Mouse (Mus musculus): ENCODE data around the gene 6030452D12Rik.

DNA sequence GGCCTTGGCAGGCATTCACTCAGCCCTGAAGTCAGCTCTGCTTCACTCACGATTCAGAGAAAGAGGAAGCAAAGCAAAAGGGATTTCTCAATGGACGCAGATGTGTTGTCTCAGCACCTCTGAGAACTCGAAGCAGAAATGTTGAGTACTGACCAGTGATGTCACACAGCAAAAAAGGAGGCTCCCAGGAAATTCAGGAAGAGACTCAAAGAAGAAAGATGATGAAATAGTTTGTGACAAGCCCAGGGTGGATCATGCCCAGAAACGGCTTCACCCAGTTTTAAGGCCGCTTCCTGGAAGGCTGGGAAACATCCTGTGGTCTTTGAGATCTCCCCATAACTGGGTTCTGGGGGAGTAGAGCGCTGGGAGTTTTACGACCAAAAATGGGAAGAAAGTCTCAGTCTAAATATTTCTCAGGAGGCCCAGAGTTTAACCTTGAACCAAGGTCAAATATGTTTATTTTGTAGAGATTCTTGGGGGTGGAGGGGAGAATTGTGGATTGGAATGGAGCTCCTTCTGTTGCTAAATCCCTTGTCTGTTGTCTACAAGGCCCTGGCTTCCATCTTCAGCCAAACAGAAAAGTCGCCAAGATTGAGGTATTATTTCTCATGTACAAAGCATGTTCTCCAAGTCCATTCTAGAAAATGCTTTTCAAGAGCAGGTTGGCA is at the start of gene 6030452D12Rik:
- TF ChIP-seq CTCF (IDR thresholded peaks at IDR 0.05; ENCODE audit: low read depth) (no peak), EP300 (IDR thresholded peaks at IDR 0.05; ENCODE audit: low read depth) (no peak)
